Mouse (Mus musculus) monocyte, adult 5-6 weeks (primary cell): ENCODE measurements at regions not wholly inside any gene's neighbourhood (a gene's known extent, or its start where the extent isn't known, plus 50 kb on each side); places are given as distances from the start of the nearest gene placed in this dataset.

Source experiments
- ATAC-seq: fragments of 153-309, 156-312 bp; replicated peaks from 2 replicates; pipeline ENCODE4 v1.8.0; 2017; ENCODE audit warnings: mild to moderate bottlenecking; ENCODE audit not compliant: low TSS enrichment, insufficient number of reproducible peaks, severe bottlenecking, poor library complexity, low FRiP score

DNA sequence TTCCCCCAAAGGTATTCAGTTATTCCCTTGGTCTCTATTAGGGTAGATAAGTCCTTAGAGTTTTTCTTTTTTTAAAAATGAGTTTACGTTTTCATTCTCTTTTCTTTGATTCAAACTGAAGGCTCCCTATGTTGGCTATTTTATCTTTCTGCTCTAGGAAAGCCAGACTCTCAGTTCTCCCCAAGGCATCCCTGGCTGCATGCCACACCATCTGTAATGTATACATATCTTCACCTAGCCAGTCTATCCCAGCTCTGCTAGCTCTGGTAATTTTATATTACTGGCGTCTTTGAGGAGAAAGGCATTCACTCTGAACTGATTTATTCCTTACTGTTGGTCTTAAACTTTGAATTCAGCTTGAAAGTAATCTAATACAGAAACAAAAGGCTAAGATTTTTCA, 65.2 kb upstream of the Cabcoco1 start:
- no peak for ATAC-seq

- no peak for ATAC-seq
Observed at GRCm38 (mm10) chr10:68611906-68612305, 70.2 kb upstream of the Cabcoco1 start.

- ATAC-seq, result no peak
Observed at GRCm38 (mm10) chr10:68612727-68613126, 71.0 kb upstream of the Cabcoco1 start.

DNA sequence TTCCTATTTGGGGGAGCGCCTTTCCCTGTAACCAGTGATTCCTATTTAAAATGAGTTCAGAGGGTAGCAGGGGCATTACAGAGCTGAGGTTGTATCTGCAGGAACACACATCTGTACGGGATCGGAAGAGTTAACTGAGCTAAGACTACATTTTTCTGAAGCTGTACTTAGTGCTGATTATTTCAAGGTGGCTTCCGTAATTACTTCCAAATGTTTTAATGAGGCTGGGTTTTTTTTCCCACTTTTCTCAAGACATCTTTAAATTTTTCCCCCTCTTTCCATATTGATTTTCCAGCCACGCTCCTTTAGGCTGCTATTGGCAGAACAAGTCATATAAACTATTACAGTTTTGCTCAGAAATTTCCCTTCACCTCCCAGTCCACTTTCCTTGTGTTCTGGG, 82.1 kb upstream of the Cabcoco1 start:
- no peak for ATAC-seq

DNA sequence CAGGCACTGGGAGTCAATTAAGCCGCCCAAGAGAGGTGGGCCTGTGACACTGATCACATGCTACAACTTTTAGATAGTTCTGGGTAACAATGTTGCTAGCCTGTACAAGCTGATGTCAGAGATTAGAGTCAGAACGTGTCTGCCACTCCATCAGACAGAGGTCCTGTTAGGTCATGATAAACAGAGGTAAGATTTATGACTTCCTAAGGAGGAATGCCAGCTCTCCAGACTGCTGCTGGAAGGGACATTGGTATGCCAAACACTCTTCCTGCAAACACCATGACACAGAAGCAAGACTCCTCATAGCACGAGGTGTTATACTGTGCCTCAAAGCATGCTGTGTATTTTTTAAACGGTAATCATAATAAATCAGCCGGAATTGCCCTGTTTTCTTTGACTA, 83.6 kb upstream of the Cabcoco1 start:
- no peak for ATAC-seq

DNA sequence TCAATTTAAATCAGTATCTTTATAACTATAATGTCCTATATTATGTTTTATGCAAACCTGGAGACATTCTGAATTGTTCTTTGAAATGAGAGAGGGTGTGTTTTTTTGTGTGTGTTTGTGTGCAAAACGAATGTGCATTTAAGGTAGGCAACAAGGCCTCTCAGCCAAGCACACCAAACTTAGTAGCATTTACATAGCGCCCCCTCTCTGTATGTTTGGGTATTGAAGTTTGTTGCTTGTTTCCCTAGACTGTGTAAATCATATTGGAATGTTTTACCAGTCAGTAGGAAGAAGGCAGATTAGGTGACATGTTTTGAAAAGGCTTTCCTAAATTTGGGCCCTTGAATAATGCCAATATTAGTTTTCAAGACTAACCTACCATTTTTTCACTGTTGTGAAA, 84.1 kb upstream of the Cabcoco1 start:
- ATAC-seq, result no peak

DNA sequence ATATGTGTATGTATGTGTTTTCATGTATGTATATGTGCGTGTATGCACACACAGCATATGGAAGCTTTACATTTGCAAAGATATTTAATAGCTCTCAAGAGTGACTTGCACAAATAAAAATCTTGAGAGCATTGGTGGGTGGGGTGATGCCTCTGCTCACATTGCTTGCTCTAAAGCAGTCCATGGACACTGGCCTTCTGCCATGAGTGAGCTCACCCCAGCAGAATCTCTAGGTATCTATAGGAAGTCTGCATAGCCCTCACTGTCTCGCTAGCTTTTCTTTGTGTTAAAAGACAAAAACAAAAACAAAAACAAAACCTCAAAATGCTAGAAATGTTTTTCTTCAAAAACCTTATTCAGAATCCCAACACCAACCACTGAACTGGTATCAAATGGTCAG, 87.8 kb upstream of the Cabcoco1 start:
- ATAC-seq, result no peak

DNA sequence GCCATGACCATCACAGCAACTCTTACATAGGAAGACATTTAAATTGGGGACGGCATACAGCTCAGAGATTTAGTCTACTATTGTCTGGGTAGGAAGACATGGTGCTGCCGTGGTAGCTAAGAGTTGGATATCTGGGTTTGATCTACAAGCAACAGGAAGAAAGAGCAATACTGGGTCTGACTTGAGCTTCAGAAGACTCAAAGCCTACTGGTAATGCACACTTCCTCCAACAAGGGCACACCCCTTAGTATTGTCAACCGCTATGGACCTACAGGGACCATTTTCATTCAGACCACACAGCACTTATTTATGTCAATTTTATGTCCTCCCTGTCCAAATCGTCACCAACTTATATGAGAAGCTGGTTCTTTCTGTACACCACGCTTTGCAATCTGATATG, 90.3 kb upstream of the Tmem26 start:
- no peak for ATAC-seq

- ATAC-seq, result no peak
Observed at GRCm38 (mm10) chr10:68652700-68653099, 70.7 kb upstream of the Tmem26 start.

- ATAC-seq, result no peak
Observed at GRCm38 (mm10) chr10:68655491-68655890, 68.0 kb upstream of the Tmem26 start.

DNA sequence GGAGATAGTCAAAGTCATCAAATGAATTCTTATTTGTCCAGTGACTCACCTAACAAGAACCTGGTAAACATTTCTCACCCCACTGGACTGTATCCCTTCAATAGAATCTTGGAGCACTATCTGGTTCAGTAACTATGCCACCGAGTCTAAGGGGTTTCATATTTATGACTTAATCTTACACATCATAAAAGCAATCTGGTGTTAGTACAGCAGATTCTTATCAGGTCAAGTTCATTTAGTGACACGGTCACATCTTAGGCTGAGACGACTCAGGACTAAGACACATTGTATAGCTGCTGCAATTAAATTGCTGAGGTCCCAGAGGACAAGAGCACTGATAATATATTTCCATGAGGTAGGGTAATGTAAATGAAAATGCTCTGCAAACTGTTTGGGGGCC, 57.4 kb upstream of the Tmem26 start:
- ATAC-seq, result no peak

GRCm38 (mm10) chr10:68669330-68669729, 54.1 kb upstream of the Tmem26 start:
- ATAC-seq, result no peak

- no peak for ATAC-seq
Observed at GRCm38 (mm10) chr10:68669992-68670391, 53.5 kb upstream of the Tmem26 start.

- ATAC-seq, result no peak
Observed at GRCm38 (mm10) chr10:68672291-68672690, 51.2 kb upstream of the Tmem26 start.

DNA sequence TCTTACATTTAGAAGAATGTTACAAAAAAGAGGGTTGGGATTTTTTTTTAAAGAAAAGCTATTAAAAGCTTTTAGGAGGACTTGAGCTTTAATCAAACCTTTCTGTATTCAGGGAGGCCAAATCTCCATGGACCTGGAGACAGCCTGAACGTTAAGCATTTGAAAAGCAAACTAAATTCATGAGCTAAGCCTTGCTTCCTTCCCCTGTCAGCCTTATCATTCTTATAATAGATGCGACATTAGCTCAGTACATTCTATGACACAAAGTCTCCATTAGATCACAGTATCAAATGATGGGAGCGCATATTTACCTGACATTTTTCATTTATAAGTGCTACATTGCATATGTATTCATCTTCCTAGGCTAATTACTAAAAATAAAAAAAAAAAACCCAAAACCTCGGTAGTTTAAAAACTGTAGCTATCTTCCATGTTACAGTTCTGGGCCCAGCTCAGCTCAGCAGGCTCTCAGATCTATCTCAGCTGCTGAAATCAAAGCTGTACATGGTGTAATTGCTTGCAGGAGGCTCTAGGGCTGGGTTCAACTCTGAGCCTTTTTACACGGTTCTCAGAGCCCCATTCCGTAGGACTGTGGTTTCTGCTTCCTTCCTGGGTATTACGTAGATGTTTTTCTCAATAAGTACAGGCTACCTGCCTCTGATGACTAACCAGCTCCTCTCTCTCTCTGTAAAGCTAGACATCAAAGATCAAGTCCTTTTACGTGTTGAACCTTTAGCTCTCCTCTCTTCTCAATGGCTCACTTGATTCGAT, 50.2 kb upstream of the Tmem26 start:
- peak; percentile 82 for ATAC-seq
